Mouse (Mus musculus) neutrophil, adult 83 days (primary cell): ENCODE measurements around the gene Zfp697. TPM values are rescaled to one million over a fixed set of nuclear protein-coding genes. Genes with fewer than 3 reads are reported as not detected.

Experiments used
- total RNA-seq, 2 experiments: library from RNA; stranded (reverse); gene quantifications; one replicate each; pipeline ENCODE4 v1.2.4; 2023

The Zfp697 gene
- under 1 TPM; 0.15 to 0.46 TPM for total RNA-seq

GRCm38 (mm10) chr3:98382246-98382939, at the start of gene Zfp697:
Zfp697 (plus strand) TSS chr3:98382461.

GRCm38 (mm10) chr3:98339706-98340109, 42.6 kb upstream of the Zfp697 start, which contains the start of gene Phgdh:
Phgdh (minus strand) TSS chr3:98339990.

GRCm38 (mm10) chr3:98457026-98457425, 74.8 kb downstream of the Zfp697 start, which contains the start of gene Gm4450:
Gm4450 (minus strand) TSS chr3:98457126.

GRCm38 (mm10) chr3:98510414-98510813, 128.2 kb downstream of the Zfp697 start, which contains the start of gene Hsd3b4:
Hsd3b4 (minus strand) TSS chr3:98510514.

GRCm38 (mm10) chr3:98588707-98589106, 206.4 kb downstream of the Zfp697 start, which contains the start of gene Gm10681:
Gm10681 (minus strand) TSS chr3:98588807.

GRCm38 (mm10) chr3:98630152-98630551, 247.9 kb downstream of the Zfp697 start, which contains the start of gene Hsd3b5:
Hsd3b5 (minus strand) TSS chr3:98630252.

GRCm38 (mm10) chr3:98724376-98724775, 342.1 kb downstream of the Zfp697 start, which contains the start of gene Hsd3b2:
Hsd3b2 (minus strand) TSS chr3:98724543.

Other genes starting within 250 kb of the Zfp697 start
- gene Adam30, start 221.8 kb upstream of the Zfp697 start, total RNA-seq: 1 to 10 TPM in 1 of 2 experiments, under 1 TPM in 1; 0.75 to 1.8 TPM
- gene Reg4, start 160.3 kb upstream of the Zfp697 start, total RNA-seq: not detected
- gene Hmgcs2, start 102.0 kb upstream of the Zfp697 start, total RNA-seq: under 1 TPM; 0.26 to 0.35 TPM
- 10 to 100 TPM; 13.3 TPM for gene Phgdh, start 42.5 kb upstream of the Zfp697 start, total RNA-seq
- not detected for gene Gm4450, start 74.7 kb downstream of the Zfp697 start, total RNA-seq
- gene Hsd3b4, start 128.1 kb downstream of the Zfp697 start, total RNA-seq: not detected
- gene Gm10681, start 206.3 kb downstream of the Zfp697 start, total RNA-seq: not detected
- gene Hsd3b5, start 247.8 kb downstream of the Zfp697 start, total RNA-seq: not detected